Mouse (Mus musculus) brain, adult 2 months (tissue): ENCODE measurements at regions not wholly inside any gene's neighbourhood (a gene's known extent, or its start where the extent isn't known, plus 50 kb on each side); places are given as distances from the start of the nearest gene placed in this dataset.

Experiments used
- DNase-seq: peaks from one replicate; pipeline ENCODE4 v3.0.0; 2011; ENCODE audit warnings: low read depth, low spot score

DNA sequence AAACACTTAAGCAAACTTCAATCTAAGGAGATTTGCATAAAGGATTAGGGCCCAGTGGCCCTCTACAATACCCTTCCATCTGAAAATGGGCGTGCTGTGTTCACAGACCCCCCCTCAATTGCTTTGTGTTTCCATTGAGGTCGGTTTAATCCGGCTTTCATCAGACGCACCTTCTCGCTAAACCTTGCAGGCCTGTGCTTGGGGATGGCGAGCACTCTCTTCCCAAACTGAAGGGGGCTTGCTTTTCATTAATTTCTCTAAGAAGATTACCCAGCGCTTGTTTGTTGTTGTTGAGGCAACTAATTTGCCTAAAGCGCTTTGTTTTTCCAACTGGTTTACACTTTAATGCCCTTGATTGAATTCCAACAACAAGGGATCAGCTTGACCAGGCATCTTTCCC is 268.8 kb upstream of the Irx3 start:
- no peak for DNase-seq

DNA sequence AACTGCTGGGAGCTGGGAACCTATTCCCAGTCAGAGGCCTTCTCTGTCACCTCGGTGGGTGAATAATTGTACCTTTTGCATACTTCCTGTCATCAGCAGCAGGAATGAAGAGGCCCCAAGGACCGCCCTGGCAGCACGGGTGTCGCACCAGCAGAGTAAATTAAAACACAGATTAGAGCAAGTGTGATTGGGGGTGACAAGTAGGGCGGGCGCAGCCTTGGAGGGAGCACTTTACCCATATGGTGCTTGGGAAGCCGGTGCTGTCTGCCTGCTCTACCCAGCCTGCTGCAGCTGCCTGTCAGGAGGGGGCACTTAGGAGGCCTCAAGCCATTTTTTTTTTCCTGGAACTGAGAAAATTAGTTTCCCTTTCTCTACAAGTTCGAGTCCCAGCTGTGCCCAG is 264.6 kb upstream of the Irx3 start:
- DNase-seq: peak; percentile 7

DNA sequence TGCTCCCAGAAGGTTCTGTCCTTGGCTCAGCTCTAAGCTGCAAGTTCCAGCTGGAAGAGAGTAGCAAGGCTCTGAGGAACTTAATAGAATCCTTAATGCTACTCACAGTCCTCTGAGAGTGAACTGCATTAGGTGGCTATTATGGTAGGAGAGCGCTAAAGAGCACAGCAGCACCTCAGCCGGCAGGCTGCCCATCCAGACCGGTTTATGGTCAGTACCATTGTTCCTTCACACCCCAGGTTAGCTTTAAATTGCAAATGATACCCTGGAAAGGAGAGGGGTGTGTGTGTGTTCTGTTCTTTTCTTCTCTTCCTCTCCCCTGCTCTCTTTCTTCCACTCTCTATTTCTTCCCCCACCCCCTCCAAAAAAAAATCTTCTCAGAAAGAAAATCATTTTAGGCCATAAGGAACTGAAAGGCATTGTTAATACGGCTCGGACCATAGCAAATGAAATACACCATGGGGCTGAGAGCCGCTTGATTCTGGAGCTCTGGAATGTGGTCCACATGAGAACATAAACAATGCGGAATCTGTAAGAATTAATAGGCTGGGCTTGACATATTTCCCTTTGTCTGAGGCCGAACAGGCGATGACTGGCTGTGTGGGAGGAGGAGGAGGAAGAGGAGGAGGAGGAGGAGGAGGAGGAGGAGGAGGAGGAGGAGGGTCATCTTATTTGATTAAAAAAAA is 263.8 kb upstream of the Irx3 start:
- no peak for DNase-seq

DNA sequence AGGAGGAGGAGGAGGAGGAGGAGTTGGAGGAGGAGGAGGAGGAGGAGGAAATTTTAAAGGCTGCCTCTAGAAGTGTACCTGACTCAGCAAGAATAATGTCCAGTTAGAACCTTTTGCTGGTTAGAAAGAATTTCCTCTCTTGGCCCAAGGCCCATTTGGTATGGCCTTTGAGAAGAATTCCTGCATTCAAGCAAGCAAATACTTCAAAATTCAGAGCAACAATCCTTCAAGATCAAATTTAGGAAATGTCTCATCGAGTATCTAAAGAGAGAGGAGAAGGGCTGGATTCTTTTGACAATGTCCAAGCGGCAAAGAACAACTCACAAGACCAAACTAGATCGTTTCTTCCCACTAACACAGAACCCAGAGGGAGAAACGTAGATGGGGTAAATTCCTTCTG is 263.1 kb upstream of the Irx3 start:
- DNase-seq: no peak

DNA sequence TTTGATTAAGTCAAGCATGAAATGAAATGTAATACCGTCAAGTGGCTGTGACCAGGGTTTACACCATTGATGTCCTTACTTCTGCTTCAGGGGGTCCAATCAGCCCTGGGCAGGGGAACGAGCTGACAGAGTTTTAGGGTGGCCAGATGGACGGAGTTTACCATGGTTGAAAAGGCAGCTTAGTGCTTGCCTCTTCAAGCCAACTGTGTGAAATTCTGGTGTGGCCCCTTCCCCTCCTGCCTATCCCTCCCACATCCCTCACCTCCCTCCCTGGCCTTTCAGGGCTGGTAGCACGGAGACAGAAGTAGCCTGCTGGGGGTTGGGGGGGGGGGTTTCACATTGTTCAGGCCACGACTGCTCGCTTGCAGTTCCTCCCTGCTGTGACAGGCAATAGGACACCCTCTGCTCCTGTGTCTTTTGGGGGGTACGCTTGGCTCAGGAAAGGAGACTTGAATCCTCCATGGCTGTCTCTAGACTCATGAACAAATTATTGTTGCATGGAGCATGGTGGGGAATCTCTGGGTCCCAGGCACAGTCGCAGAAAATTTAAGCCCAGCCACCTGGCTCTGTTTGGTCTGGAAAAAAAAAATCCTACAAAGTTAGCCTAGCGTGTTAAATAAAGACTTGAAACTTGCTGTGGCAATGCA is 262.4 kb upstream of the Irx3 start:
- no peak for DNase-seq

DNA sequence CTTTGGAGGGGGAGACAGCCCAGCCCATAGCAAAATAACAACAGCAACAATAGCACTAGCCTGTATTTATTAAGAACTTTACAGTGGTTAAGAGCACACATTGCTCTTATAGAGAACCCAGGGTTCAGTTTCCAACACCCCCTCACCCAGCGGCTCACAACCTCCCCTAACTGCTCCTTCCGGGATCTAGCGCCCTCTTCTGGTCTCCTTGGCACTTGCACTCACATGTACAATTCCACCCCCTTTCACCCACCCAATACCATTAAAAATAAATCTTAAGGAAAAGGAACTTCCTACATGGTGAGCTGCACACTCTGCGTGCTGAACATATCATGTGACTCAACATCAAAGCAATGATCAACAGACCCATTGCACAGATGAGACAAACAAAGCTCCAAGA is 261.5 kb upstream of the Irx3 start:
- no peak for DNase-seq

DNA sequence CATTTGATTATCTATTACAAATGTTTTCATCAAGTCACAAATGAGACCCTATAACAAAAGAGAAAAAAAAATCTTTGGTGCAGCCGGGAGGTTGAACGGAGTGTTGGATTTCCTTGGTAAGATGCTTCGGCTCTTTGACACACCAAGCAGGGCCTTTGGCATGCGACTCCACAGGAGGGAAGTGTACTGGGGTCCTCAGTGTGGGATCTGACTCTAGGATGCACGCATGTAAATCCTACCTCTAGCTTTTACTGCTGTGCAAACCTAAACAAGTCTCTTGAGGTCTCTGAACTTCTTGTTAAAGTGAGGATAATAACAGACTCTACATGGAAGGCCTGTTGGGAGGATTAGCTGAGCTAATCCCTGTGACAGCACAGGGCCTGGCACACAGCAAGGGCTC is 257.6 kb upstream of the Irx3 start:
- DNase-seq: no peak

DNA sequence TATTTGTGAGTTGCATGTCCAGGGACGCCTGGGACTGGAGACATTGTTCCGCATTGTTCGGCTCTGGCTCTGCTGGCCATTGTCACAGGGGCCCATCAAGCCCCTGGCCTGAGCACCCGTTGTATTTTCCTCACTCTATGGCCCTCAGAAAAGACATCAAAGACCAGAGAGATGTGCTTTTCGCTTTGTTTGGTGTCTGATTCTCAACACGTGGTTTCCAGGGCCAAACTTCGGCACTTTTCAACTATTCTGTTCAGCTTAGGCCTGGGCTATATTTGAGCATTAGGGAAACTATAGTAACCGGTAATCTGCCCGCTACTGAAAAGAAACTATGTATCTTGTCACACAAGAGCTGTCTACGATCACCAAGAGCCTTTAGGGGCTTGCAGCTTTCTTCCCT is 257.1 kb upstream of the Irx3 start:
- DNase-seq: no peak

DNA sequence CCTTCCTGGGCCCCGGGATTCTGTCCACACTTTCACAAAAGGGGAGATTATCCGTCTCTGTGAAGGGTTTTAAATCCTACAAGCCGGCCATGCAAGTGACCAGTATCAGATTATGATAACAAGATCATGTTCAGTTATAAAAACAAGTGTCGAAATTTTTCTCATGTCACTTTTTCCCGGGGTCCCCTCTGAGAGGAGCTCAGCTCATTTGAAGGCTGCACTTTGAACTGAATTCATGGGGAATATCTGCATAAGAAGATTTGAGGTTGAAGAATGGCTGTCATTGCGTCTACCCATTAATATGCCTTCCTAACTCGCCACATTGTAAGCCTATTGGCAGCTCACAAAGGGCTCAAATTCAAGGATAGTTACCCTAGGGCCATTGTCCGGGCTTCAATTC is 256.0 kb upstream of the Irx3 start:
- DNase-seq: no peak

DNA sequence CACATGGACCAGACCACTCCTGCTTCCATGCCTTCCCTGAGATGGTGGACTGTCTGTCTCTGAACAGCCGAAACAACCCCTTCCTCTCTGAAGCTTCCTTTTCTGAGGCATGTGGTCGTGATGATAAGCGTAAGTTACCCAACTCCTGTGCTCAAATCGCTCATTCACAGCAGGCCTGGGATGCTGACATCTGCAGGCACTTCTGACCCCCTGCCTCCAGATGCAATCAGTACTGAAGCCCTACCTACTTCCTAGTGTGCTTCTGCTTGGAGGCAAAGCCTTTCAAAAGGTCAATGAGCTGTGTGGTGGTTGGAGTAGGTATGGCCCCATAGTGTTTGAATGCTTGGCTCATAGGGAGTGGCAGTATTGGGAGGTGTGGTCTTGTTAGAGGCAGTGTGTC is 253.7 kb upstream of the Irx3 start:
- no peak for DNase-seq

DNA sequence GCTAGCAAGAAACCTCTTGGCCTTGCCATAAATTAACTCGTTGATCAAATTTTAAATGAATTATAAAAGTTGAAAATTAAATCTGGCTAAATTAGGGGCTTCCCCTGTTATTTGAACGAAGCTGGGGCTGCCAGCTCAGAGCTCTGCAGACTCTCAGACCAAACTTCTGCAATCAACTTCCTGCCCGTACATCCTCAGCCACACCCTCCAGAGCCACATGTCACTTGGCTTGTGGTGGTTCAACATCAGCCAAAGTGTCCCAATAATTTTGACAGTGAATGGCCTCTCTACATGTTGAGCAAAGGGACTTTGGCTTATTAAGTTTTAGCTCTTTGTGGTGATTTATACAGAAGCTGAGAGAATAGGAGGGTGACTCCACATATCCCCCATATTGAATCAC is 242.8 kb upstream of the Irx3 start:
- no peak for DNase-seq

DNA sequence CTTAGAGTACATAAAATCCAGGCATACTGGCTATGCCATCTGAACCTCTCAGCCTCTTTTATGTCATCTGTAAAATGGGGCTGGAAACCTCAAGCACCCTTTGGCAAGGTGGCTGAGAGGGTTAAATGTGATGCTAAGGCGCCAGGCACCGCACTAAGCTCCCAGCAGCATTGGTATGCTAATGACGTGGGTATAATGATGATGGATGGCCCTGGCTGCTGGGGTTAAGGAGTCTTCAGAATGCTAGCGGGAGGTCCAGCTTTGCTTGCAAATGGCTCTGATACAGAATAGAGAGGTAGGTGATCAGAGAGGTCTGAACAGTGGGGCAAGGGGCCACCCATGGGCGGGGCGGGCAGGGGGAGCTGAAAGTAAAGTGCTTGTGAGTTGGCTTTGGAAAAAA is 241.1 kb upstream of the Irx3 start:
- DNase-seq: no peak

DNA sequence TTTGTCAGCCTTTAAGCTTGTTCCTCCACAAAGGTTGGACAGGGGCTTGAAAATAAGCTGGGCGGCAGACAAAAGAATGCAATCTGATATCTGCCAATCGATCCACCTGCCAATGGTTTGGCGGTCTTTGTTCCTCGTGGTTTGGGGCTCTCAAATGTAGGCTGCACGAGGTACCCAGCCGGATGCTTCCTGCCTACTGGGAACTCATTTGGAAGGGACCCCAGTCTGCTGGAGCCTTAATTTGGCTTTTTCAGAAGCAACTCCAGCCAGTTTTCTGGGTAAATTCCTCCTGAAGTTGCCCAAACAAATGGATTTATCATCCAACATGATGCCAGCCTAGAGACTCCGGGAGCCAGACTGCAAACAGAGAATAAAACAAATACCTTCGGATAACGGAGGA is 228.1 kb upstream of the Irx3 start:
- DNase-seq: no peak

DNA sequence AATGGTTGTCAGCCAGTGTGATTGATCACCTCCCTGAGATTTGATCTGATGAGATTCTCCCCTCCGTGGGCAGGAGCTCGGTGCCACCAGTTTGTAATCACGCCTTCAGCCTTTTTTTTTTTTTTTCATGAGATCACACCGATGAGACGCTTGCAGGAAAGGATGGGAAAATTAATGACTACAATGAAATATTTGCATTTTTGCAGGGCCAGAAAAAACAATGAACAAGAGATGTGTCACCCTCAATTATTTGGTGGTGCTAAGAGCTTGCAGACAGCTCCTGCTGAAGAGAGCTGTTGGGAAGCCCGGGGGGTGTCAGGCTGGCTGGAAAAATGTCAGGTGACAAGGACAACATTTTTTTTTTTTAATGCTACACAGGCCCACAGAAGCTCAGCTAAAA is 227.6 kb upstream of the Irx3 start:
- DNase-seq: no peak

DNA sequence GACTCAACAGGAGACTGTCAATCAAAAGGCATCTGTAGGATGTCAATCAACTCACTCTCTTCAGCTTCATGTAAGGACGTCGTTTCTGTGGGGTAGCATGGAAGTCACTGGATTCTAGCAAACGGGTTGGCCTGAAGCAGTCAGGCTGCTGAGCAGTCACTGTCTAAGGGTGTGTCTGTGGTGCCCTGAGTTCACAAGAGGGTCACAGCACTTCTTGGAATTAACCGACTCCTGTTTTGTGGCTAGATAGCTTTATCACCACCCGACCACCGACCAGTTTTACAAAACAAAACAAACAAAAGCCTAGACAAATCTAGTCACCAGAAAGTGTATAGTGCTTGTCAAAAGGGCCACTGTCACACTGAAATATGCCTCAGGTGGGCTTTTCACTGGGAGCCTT is 226.4 kb upstream of the Irx3 start:
- DNase-seq: no peak

DNA sequence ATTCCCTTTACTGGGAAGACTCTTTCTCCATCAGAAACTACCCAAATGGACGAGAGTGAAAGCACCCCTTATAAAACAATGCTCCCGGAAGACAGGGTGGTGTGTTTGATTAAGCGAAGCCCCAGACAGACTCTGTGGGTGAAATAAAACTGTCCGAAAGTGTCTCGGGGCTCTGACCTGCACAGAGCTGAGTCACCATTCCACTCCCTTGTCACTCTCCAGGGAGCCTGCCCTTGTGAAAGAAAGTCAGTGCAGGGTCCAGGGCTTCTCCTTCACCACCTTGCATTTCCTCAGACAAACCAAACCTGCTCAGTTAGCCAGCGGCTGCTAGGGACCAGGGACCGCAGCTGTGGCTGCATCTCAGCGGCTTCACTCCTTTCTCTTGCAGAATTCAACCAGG is 222.3 kb upstream of the Irx3 start:
- no peak for DNase-seq

DNA sequence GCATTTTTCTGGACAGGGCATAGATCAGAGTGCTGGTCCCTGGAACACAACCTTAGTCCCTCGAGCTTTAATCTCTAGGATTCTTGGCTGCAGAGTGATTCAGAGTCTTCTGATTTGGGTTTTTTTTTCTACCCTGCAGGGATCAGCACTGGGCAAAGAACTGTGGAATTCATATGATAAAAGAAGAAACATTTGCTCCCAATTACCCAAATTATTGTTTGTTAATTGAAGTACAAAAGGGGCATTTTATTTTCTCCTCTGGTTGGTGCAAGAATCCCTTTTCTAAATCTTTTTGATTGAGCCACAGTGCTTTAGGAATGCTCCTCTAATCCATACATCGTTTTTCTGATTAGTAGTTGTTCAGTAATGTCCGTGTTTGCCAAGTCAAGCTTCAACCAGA is 219.7 kb upstream of the Irx3 start:
- DNase-seq: no peak

DNA sequence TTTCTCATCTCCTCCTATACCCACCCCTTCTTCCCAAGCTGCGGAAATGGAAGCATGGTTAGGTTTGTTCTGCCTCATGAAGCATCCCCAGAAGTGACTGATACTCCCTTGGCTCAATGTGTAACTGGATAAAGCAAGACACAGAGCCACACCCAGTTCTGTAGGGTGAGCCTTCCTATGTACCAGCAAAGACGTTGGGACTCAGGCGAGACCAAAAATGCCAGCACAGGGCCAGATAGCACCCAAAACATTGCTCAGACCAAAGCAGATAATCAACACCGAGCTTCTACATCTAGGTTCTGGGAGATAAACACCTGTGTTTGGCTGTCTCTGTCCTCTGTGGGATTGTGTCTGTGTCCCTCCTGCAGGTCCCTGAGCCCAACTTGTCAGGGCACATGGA is 212.8 kb upstream of the Irx3 start:
- DNase-seq: no peak

DNA sequence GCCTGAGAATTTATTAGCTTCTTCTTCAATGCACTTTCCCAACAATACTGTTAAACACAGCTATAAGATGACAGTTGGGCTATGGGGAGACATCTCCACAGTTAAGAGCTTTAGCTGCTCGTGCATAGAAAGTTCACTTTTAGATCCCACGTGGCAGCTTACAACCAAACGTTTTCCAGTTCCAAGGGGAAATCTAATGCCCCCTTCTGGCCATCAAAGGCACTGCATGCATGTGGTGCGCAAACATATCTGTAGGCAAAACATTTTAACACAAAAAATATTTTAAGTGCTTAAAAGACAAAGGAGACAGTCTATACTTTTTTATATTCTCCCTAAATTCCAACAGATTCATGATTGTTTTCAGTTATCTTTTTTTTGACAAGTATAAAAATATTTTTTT is 211.3 kb upstream of the Irx3 start:
- DNase-seq: no peak

DNA sequence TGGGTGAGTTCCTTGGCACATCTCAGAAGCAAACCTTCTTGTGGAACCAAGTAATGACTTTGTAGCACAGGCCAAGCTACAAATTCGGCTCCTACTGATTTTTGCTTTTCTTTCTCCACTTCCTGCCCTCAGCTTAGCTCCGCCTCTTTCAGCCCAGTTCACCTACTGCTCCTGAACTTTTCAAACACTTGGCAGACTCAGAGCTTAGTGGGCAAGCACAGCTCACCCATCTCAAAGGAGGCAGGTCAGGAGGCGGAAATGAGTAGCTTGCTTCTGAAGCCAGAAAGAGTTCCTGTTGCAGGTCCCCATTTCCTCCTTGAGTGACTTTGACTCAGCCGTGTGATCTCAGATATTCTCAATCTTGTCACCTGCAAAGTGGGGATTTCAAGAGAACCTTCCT is 208.5 kb upstream of the Irx3 start:
- no peak for DNase-seq

DNA sequence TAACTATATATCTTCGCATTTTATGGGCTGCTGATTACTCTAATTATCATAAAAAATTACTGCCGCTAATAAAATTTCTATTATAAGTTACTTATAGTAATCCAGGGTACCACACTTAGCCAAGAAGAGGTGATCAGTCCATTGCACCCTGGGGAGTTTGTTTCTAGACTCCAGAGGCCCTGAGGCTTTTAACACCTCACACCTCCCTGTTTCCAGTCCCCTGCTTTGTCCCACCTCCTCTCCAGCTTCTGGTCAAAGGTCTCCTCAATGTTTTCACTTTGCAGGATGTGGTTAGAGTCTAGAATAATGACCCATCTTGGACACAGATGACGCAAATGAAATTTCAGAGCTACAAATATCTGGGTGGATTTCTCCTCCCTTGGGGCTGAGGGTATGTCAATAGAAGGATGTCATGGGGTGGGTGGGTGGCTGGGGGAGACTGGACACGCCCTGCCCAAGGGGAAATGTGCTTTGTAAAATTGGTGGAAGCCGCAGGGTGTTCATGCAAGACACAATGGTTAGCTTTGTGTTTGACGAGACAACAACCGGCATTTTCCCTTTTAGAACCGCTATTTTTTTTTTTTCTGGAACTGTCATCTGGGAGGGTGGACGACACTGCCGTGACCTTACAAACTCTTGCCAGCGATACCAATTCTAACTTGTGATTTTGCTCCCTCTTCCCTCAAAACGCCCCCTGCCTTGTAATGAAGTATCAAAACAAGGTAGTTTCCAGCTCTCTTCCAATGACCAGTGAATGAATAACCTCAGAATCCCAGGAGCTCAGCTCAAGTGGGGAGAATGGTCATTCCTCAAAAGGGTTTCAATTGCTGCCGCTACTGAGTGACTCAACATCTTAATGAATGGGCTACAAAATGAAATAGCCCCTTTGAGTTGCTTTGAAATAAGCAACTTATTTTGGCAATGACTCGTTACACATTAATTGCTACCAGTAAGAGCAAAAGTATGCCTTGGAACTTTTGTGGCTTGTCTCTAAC is 207.0 kb upstream of the Irx3 start:
- DNase-seq: no peak

DNA sequence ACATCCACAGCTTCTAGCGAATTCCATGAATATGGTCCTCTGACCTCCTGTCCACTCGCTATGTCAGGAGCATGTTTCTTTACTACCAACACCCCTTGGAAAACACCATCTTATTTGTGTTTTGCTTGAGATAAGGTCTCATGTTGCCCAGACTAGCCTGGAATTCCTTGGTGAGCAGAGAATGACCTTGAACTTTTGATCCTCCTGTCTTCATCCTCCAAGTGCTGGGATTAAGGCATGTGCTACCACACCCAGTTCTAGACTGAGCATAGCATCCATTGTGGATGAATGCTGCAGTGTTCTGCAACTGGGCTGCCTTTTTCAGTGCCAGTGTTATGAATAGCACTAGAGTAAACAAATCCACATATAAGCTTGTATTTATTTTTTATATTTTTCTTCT is 203.2 kb upstream of the Irx3 start:
- DNase-seq: no peak

DNA sequence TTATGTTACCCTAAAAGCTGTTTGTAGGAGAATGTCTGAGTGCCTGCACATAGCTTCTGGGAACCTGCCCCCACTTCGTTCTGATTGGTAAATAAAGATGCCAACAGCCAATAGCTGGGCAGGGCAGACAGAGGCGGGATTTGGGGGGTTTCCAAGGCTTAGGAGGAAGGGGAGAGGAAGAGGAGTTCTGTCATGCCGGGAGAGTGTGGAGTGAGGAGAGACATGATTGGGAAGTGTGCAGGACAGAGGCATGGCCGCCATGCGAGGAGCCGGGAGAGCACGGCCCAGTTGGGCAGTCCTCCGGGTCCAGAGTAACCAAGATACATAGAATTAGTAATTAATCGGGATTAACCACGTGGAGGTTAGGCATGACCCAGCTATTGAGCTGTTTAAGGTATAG is 202.7 kb upstream of the Irx3 start:
- DNase-seq: no peak
